Mouse (Mus musculus) hindbrain, embryonic 13.5 days (tissue): ENCODE measurements around the gene Picalm. TPM values are rescaled to one million over a fixed set of nuclear protein-coding genes. Genes with fewer than 3 reads are reported as not detected.

Experiments
- ATAC-seq: fragments of 200-750 bp; cut with Nextera tagmentation; 2 replicates; pipeline ENCODE4 v1.8.0; 2017; ENCODE audit warnings: moderate TSS enrichment; ENCODE audit not compliant: low FRiP score
- H3K27ac ChIP-seq: fragments of 300-500 bp; sonication (generic); 2 replicates; pipeline ENCODE4 v1.5.1; 2015; ENCODE audit warnings: inconsistent platforms, mild to moderate bottlenecking, moderate library complexity
- H3K27me3 ChIP-seq: fragments of 300-500 bp; sonication (generic); 2 replicates; pipeline ENCODE4 v1.6.1; 2015; ENCODE audit warnings: mild to moderate bottlenecking, inconsistent platforms
- H3K36me3 ChIP-seq: fragments of 300-500 bp; sonication (generic); 2 replicates; pipeline ENCODE4 v1.6.1; 2015; ENCODE audit warnings: mild to moderate bottlenecking, inconsistent platforms
- H3K4me1 ChIP-seq: fragments of 300-500 bp; sonication (generic); replicated peaks from 2 replicates; pipeline ENCODE4 v1.6.1; 2015; ENCODE audit warnings: inconsistent platforms
- H3K4me2 ChIP-seq: fragments of 300-500 bp; sonication (generic); 2 replicates; pipeline ENCODE4 v1.6.1; 2015; ENCODE audit warnings: inconsistent platforms, mild to moderate bottlenecking, moderate library complexity
- H3K4me3 ChIP-seq: fragments of 300-500 bp; sonication (generic); 2 replicates; pipeline ENCODE4 v1.5.1; 2015; ENCODE audit warnings: mild to moderate bottlenecking, inconsistent platforms
- H3K9ac ChIP-seq: fragments of 300-500 bp; sonication (generic); 2 replicates; pipeline ENCODE4 v1.6.1; 2015; ENCODE audit warnings: mild to moderate bottlenecking, inconsistent platforms
- H3K9me3 ChIP-seq: fragments of 300-500 bp; sonication (generic); 2 replicates; pipeline ENCODE4 v1.6.1; 2016; ENCODE audit warnings: inconsistent platforms
- WGBS: fragments of 180-500 bp; shearing (Covaris S2); methylation state at CpG from one replicate; pipeline ENCODE4 v1.1.7; 2015; 5-methylcytosine and 5-hydroxymethylcytosine counted together
- polyA plus RNA-seq: library from polyadenylated mRNA; unstranded; fragments of >200 nt; fragmentation: Nextera tagmentation; extraction: Ambion mirVana; gene quantifications from 2 replicates; pipeline ENCODE4 v1.2.1, GENCODE M21; 2015

The Picalm gene
- polyA plus RNA-seq, 1 experiment from 2014 or later, result 42.4 TPM

DNA sequence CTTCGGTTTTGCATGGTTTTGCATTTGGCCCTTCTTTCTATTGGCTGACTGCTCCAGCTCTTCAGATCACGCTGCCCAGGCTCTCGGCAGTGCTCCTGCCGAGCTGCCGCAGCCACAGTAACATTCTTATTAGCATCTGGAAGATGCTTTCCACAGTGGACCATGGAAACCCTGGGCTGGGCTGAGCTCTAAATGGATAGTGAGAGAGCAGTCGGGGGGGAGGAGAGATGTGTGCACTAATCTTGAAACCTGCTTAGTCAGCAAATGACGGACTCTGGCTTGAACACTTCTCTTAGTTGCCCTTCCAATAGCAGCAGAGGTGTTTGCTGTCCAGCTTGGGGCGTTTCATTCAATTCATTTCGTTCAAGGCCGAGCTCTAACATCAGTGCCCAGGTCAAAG, 30.8 kb upstream of the Picalm start:
- H3K27me3 ChIP-seq, result 0 out of 2 replicates have a peak, but pooled peaks cover 2% of the 10 kb centered on the region
- H3K9me3 ChIP-seq, result no peaks in the 10 kb centered on the region
- no peaks in the 10 kb centered on the region for H3K36me3 ChIP-seq
- peak overlapping the region; percentile 10; the same call in 1 of the 2 replicates for H3K4me3 ChIP-seq
- H3K9ac ChIP-seq, result peak overlapping the region; percentile 51; the same call in 1 of the 2 replicates
- no peak overlapping the region for H3K27ac ChIP-seq
- H3K4me1 ChIP-seq, result peaks cover 4% of the 10 kb centered on the region
- H3K4me2 ChIP-seq, result peak overlapping the region; percentile 39
- peak; percentile 68 for ATAC-seq
- whole genome bisulfite sequencing, result 35% methylated on average over 10 of the region's 10 CpGs

DNA sequence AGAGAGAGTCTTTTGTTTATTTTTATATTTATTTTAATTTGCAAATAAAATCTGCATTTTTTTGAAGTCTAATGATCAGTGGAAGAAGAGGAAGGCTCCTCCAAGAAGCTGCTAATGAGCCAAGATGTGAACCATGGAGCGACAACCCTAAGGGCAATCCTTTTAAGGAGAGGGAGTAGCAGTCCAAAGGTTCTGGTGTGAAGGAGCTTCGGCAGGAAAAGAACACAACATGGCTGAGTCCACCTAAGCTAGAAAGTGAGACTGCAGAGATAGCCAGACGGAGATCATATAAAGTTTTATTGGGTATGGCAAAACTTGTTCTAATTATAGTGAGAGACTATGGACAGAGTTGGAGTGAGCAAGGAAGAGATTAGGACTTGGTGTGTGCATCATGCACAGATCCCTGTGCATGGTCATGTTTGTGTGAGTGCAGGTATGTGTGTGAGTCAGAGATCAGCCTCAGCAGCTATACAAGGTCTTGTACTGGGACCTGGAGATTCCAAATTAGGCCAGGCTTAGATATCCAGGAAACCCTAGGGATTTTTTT, 29.3 kb upstream of the Picalm start:
- WGBS, result 92% methylated on average over 3 of the region's 3 CpGs
- H3K4me1 ChIP-seq, result peaks cover 4% of the 10 kb centered on the region

DNA sequence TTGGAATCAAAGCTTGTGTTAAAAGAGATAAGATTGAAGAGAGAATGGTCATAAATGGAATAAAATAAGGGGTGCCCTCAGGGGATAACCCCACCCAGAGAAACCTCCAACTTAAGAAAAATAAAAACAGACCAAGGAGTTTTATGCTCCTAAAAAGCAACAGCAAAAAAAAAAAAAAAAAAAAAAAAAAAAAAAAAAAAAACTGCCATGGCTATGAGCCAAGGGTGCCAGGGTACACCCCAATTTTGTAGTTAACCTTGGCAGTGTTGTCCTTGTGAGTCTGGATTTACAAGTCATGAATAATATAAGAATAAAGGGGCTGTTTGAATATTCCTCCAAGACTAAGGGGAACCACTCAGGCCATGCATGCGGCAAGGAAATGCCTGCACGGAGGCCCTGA, 13.9 kb upstream of the Picalm start:
- Histone ChIP-seq H3K4me1 (no peaks in the 10 kb centered on the region), H3K9me3 (0 out of 2 replicates have a peak, but pooled peaks cover 3% of the 10 kb centered on the region), H3K27me3 (no peaks in the 10 kb centered on the region), H3K4me3 (no peak overlapping the region), H3K27ac (no peak overlapping the region), H3K4me2 (no peak overlapping the region), H3K36me3 (no peaks in the 10 kb centered on the region), H3K9ac (no peak overlapping the region)
- 97% methylated on average over 2 of the region's 2 CpGs for WGBS
- ATAC-seq, result no peak

More for the DNA sequence above, 29.3 kb upstream of the Picalm start:
- H3K4me2 ChIP-seq, result no peak overlapping the region
- H3K9me3 ChIP-seq, result no peaks in the 10 kb centered on the region
- H3K36me3 ChIP-seq, result no peaks in the 10 kb centered on the region
- H3K9ac ChIP-seq, result no peak overlapping the region
- no peak overlapping the region for H3K4me3 ChIP-seq
- 0 out of 2 replicates have a peak, but pooled peaks cover 2% of the 10 kb centered on the region for H3K27me3 ChIP-seq
- no peak for ATAC-seq
- H3K27ac ChIP-seq, result no peak overlapping the region

DNA sequence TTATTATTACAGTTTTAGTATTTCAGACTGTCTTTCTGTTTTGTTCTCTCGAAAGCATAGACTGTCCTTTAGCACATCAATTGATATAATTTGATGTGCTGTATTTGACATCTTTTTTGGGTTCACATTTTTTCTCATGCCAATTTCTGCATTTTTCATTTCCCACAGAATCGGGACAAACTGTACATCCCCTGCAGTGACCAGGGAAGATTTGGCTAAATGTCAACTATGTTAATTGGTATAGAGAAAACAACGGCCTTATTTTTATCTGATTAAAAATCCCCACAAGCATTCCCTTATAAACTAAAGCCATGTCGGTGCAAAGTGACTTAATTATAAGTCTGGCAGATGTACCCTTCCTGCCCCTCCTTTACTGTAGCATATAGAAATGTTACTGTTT, 9.9 kb upstream of the Picalm start:
- Histone ChIP-seq H3K27me3 (no peaks in the 10 kb centered on the region), H3K4me2 (no peak overlapping the region), H3K4me3 (no peak overlapping the region), H3K27ac (no peak overlapping the region), H3K36me3 (0 out of 2 replicates have a peak, but pooled peaks cover 2% of the 10 kb centered on the region), H3K9me3 (0 out of 2 replicates have a peak, but pooled peaks cover under 1% of the 10 kb centered on the region), H3K9ac (no peak overlapping the region), H3K4me1 (no peaks in the 10 kb centered on the region)
- no peak for ATAC-seq
- WGBS, result 63% methylated on average over 4 of the region's 4 CpGs

DNA sequence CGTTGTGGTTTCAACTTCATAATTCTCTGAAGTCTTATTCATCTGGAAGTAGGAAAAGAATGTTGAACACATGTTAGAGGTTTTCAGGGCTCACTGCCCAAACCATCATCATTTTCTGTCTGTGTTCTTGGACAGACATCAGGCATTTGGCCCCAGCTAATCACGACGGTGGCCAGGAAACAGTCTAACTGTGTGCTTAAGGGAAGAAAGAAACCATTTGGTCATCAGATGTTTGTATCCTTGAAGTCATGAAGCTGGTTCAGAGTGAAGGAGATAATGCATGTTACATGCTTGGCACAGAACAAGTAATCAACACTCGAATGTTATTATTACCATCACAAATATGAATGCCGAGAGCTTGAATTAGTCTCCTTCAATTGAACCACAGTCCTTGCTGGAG, 5.0 kb upstream of the Picalm start:
- WGBS, result 92% methylated on average over 5 of the region's 5 CpGs
- Histone ChIP-seq H3K27ac (no peak overlapping the region), H3K4me3 (no peak overlapping the region), H3K9ac (no peak overlapping the region), H3K36me3 (0 out of 2 replicates have a peak, but pooled peaks cover 2% of the 10 kb centered on the region), H3K27me3 (no peaks in the 10 kb centered on the region), H3K4me2 (no peak overlapping the region), H3K9me3 (no peaks in the 10 kb centered on the region), H3K4me1 (peaks cover 4% of the 10 kb centered on the region)
- ATAC-seq, result no peak

DNA sequence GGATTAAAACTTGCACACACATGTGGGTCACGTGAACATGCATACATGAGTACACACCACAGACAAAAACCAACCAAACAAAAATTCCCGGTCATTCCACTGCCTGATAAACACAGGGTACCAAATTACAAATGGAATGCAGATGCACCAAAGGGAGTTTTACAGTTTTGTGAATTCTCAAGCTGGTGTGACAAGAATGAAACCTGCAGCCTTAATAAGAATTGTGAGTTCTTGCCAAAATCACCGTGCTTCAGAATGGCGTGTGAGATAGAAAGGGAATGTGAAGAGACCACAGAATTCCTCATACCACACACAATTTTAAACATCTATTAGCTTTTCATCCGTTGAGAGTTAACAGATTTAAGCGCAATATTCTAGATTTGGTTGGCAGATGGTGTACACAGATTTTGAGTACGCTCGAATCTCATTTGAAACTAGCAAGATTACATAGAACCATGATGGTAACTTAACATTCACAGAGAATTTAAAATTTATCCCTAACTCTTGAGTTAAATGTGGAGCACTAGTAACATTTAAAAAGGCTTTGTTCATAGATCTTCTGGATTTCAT, 1.3 kb upstream of the Picalm start:
- no peaks in the 10 kb centered on the region for H3K27me3 ChIP-seq
- H3K27ac ChIP-seq, result peak overlapping the region; percentile 91; the same call in 1 of the 2 replicates
- ATAC-seq, result no peak
- H3K36me3 ChIP-seq, result 0 out of 2 replicates have a peak, but pooled peaks cover 2% of the 10 kb centered on the region
- peak overlapping the region; percentile 92 for H3K4me3 ChIP-seq
- WGBS, result 77% methylated on average over 8 of the region's 8 CpGs
- H3K9ac ChIP-seq, result no peak overlapping the region
- peaks cover 16% of the 10 kb centered on the region for H3K4me1 ChIP-seq
- peak overlapping the region; percentile 88 for H3K4me2 ChIP-seq
- H3K9me3 ChIP-seq, result no peaks in the 10 kb centered on the region

DNA sequence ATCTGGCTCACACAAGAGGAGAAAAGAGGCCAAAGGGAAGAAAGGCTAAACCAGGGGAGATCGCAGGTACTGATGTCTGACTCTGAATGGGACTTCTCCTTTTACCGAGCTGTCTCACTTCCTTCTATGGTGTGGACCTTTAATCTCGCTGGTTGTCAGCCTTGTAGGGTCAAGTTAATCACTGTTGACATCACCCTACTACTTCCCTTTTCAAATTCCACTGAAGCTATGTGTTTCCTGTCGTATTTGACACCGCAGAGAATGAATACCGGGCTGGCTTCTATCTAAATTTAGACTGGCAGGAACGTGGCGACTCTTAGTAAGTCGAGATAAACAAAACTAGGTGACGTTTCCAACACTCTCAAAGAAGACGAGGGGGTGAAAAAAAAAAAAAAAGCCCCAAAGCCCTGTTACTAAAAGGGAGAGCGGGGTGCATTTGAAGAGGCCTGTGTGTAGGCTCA, 712 bp upstream of the Picalm start:
- Histone ChIP-seq H3K4me3 (peak overlapping the region; percentile 92), H3K4me2 (peak overlapping the region; percentile 88), H3K9me3 (no peaks in the 10 kb centered on the region), H3K9ac (peak overlapping the region; percentile 98), H3K27me3 (no peaks in the 10 kb centered on the region), H3K36me3 (no peaks in the 10 kb centered on the region), H3K4me1 (peaks cover 22% of the 10 kb centered on the region), H3K27ac (peak overlapping the region; percentile 91)
- under 1% methylated on average over 12 of the region's 12 CpGs for WGBS
- ATAC-seq, result peak; percentile 2

DNA sequence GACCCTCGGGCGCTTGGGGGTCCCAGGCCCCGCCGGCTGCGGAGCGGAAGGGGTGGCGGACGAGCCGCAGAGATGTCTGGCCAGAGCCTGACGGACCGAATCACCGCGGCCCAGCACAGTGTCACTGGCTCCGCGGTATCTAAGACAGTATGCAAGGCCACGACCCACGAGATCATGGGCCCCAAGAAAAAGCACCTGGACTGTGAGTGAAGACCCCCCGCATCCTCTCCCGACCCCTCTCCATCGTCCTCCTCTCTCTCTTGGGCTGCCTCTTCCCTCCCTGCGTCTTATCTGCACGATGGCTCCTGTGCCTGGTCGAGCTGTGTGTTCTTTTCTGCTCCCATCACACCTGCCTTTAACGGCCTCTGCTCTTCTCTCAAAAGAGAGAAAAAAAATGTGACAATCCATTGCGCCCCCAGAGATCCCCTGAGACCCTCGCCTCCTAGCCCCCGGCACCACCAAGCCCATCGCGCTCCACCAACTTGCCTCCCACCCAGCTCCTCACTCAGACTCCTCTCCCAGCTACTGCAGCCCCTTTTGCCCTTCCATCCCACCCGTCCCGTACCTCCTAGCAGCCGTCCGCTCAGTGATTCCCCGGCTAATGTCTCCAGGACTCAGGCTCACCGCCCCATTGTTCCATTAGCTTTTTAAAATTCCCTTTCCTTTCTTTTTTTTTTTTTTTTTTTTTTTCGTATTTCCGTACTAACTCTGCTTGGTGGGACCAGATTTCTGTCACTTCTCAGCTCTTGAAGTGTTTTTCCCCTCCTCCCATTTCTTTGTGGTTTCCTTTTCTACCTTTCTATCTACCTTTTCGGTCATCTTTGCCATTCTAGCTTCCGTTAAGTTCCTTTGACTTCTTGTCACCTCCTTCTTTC, 725 bp downstream of the Picalm start:
- no peaks in the 10 kb centered on the region for H3K9me3 ChIP-seq
- peak overlapping the region; percentile 91 for H3K27ac ChIP-seq
- WGBS, result under 1% methylated on average over 36 of the region's 39 CpGs
- no peaks in the 10 kb centered on the region for H3K36me3 ChIP-seq
- no peaks in the 10 kb centered on the region for H3K27me3 ChIP-seq
- ATAC-seq, result peak; percentile 83
- peaks cover 24% of the 10 kb centered on the region for H3K4me1 ChIP-seq
- peak overlapping the region; percentile 98 for H3K9ac ChIP-seq
- peak overlapping the region; percentile 92 for H3K4me3 ChIP-seq
- H3K4me2 ChIP-seq, result peak overlapping the region; percentile 88

DNA sequence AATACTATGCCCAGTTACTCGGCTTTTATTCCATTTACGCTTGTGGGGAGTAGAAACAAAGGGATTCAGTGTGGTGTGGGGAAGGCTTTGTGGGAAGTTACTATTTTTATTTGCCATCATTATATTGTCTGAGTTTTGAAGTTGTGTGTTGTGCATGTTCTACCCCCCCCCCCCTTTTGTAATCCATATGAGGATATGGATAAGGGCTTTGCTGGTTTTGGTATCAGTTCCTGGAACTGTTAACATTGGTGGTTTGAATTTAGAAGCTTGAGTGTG, 1.3 kb downstream of the Picalm start:
- Histone ChIP-seq H3K27me3 (no peaks in the 10 kb centered on the region), H3K9me3 (no peaks in the 10 kb centered on the region), H3K9ac (peak overlapping the region; percentile 98), H3K36me3 (no peaks in the 10 kb centered on the region), H3K27ac (peak overlapping the region; percentile 91; the same call in 1 of the 2 replicates), H3K4me1 (peaks cover 24% of the 10 kb centered on the region), H3K4me2 (peak overlapping the region; percentile 88), H3K4me3 (peak overlapping the region; percentile 92)
- ATAC-seq, result no peak
- 0% methylated on average over 2 of the region's 2 CpGs for WGBS

DNA sequence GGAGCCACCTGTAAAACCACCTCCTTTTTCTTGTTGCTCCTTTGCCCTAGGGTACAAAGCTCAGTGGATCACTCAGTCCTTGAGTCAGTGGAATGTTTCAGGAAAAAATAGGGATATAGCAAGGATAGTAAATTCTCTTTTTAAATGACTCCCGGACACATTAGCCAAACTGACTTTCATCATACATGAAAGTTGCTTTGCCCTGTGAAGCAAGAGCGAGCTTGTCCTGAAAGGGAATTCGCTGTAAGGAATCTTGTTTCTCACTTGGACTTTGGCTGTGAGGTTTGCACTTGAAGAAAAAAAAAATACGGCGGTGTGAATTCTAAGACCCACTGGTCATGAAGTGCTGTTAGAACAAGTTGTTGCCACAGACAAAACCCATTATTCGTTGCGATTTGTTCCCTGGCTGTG, 1.8 kb downstream of the Picalm start:
- Histone ChIP-seq H3K36me3 (no peaks in the 10 kb centered on the region), H3K9ac (peak overlapping the region; percentile 98), H3K4me2 (peak overlapping the region; percentile 88), H3K27ac (no peak overlapping the region), H3K4me1 (peaks cover 24% of the 10 kb centered on the region), H3K9me3 (no peaks in the 10 kb centered on the region), H3K4me3 (peak overlapping the region; percentile 92), H3K27me3 (no peaks in the 10 kb centered on the region)
- ATAC-seq, result no peak
- 15% methylated on average over 7 of the region's 7 CpGs for WGBS

DNA sequence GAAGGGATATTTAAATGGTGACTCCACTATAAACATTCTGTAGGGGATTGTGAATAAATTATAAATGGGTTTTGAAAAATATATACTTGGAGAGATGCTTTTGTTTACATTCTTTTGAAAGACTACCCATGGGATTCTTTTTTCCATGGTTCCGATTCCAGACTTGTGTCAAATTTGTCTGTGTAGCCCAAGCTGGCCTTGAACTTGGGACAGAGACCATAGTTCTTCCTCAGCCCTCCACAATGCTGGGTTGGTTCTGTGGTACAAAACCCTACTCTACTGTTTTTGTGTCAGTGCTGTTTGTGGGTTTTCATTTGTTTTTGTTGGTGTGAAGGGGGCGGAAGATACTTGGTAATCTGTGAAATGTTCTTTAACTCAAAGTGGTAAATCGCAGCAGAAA, 2.3 kb downstream of the Picalm start:
- peak overlapping the region; percentile 88 for H3K4me2 ChIP-seq
- no peaks in the 10 kb centered on the region for H3K9me3 ChIP-seq
- peaks cover 24% of the 10 kb centered on the region for H3K4me1 ChIP-seq
- H3K9ac ChIP-seq, result peak overlapping the region; percentile 98
- H3K27ac ChIP-seq, result no peak overlapping the region
- peak overlapping the region; percentile 92 for H3K4me3 ChIP-seq
- 71% methylated on average over 3 of the region's 3 CpGs for WGBS
- H3K27me3 ChIP-seq, result no peaks in the 10 kb centered on the region
- ATAC-seq, result no peak
- H3K36me3 ChIP-seq, result no peaks in the 10 kb centered on the region

DNA sequence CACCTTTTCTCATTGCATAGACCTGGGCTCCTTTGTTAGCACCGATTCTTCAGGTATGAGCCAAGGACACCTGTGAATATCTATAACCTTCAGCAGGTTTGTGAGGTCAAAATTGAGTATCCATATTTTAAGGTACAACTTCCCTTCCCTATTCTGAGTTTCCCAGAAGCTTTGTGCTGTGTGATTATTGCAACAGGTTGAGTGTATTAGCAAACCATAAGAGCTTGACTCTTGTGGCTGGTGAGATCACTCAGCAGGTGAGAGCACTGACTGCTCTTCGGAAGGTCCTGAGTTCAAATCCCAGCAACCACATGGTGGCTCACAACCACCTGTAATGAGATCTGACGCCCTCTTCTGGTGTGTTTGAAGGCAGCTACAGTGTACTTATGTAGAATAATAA, 6.7 kb downstream of the Picalm start:
- Histone ChIP-seq H3K4me2 (no peak overlapping the region), H3K4me3 (no peak overlapping the region), H3K9ac (no peak overlapping the region), H3K4me1 (peaks cover 20% of the 10 kb centered on the region), H3K9me3 (no peaks in the 10 kb centered on the region), H3K36me3 (no peaks in the 10 kb centered on the region), H3K27me3 (no peaks in the 10 kb centered on the region), H3K27ac (no peak overlapping the region)
- no peak for ATAC-seq
- WGBS, result 85% methylated on average over 3 of the region's 3 CpGs
